Mouse (Mus musculus) ES-E14 (cell line): ENCODE measurements at regions not wholly inside any gene's neighbourhood (a gene's known extent, or its start where the extent isn't known, plus 50 kb on each side); places are given as distances from the start of the nearest gene placed in this dataset.

Source experiments
- DNase-seq: peaks from one replicate; pipeline ENCODE4 v3.0.0-alpha.2; 2013; ENCODE audit warnings: low read depth, low spot score
- H3K27ac ChIP-seq: 2 replicates; pipeline ENCODE4 v1.5.1; 2012; ENCODE audit warnings: low read depth, mild to moderate bottlenecking, low read length, moderate library complexity, mixed read lengths; ENCODE audit not compliant: poor library complexity, insufficient read depth, severe bottlenecking
- H3K36me3 ChIP-seq: 2 replicates; pipeline ENCODE4 v1.6.1; 2012; ENCODE audit warnings: mild to moderate bottlenecking, low read length, moderate library complexity, mixed read lengths; ENCODE audit not compliant: control insufficient read depth, poor library complexity, insufficient read depth, severe bottlenecking
- H3K4me1 ChIP-seq, 2 experiments: fragments of 150-350 bp in 1 of 2; sonication (generic) in 1 of 2; 2 replicates each; pipeline ENCODE4 v1.6.1; 2012; ENCODE audit warnings: low read length in 2 of 2, mild to moderate bottlenecking in 1 of 2, mixed read lengths in 1 of 2; ENCODE audit not compliant: control insufficient read depth in 2 of 2, insufficient read depth in 2 of 2, poor library complexity in 1 of 2
- H3K4me3 ChIP-seq, 2 experiments: fragments of 150-350 bp in 1 of 2; sonication (generic) in 1 of 2; 2 replicates each; pipeline ENCODE4 v1.5.1; 2012; ENCODE audit warnings: low read length in 2 of 2, low read depth in 1 of 2, mild to moderate bottlenecking in 1 of 2, mixed read lengths in 1 of 2; ENCODE audit not compliant: insufficient read depth in 1 of 2, poor library complexity in 1 of 2, severe bottlenecking in 1 of 2
- H3K9ac ChIP-seq: 2 replicates; pipeline ENCODE4 v1.6.1; 2012; ENCODE audit warnings: low read depth, mild to moderate bottlenecking, low read length, mixed read lengths; ENCODE audit not compliant: poor library complexity, insufficient read depth, severe bottlenecking
- H3K9me3 ChIP-seq: fragments of 150-350 bp; sonication (generic); 2 replicates; pipeline ENCODE4 v1.6.1; 2012; ENCODE audit warnings: low read depth, mild to moderate bottlenecking, low read length; ENCODE audit not compliant: control insufficient read depth, insufficient read depth
- CHD2 ChIP-seq: IDR thresholded peaks from 2 replicates; pipeline ENCODE4 v1.6.1; 2014; ENCODE audit warnings: mild to moderate bottlenecking, low read depth, low read length, inconsistent platforms
- HCFC1 ChIP-seq: IDR thresholded peaks from 2 replicates; pipeline ENCODE4 v1.6.1; 2012; ENCODE audit warnings: low read length, inconsistent platforms, borderline replicate concordance; ENCODE audit not compliant: insufficient read depth
- MAFK ChIP-seq: IDR thresholded peaks from 2 replicates; pipeline ENCODE4 v1.6.1; 2014; ENCODE audit warnings: mild to moderate bottlenecking, low read depth, low read length, inconsistent platforms; ENCODE audit not compliant: insufficient read depth
- ZC3H11A ChIP-seq: IDR thresholded peaks from 2 replicates; pipeline ENCODE4 v1.6.1; 2012; ENCODE audit warnings: low read depth, mild to moderate bottlenecking, inconsistent platforms, low read length, borderline replicate concordance
- ZNF384 ChIP-seq: IDR thresholded peaks from 2 replicates; pipeline ENCODE4 v1.6.1; 2012; ENCODE audit warnings: low read depth, low read length, inconsistent platforms
- in situ Hi-C, 2 experiments: fragments of 600-800 bp; cut with MboI; formaldehyde crosslinking; loops; one replicate each; pipeline ENCODE4 v1.15.1; 2025; ENCODE audit warnings: low sequenced_read_pairs in 2 of 2, inconsistent platforms in 1 of 2; ENCODE audit not compliant: unreplicated experiment in 2 of 2

GRCm38 (mm10) chr10:84036131-84036877, 313.6 kb downstream of the 1500009L16Rik start:
- DNase-seq = no peak
- no peak overlapping the region for H3K4me3 ChIP-seq
- no peaks in the 10 kb centered on the region for H3K4me1 ChIP-seq
- no peak overlapping the region for H3K9ac ChIP-seq
- no peaks in the 10 kb centered on the region for H3K36me3 ChIP-seq
- H3K27ac ChIP-seq = no peak overlapping the region
- in situ Hi-C loops = no loop called here
- TF ChIP-seq MAFK (no peak), HCFC1 (no peak), ZNF384 (no peak), CHD2 (no peak), ZC3H11A (no peak)
- H3K9me3 ChIP-seq = no peaks in the 10 kb centered on the region

- no peaks in the 10 kb centered on the region for H3K36me3 ChIP-seq
- no peak overlapping the region for H3K4me3 ChIP-seq
- TF ChIP-seq MAFK (no peak), ZC3H11A (no peak), HCFC1 (no peak), ZNF384 (no peak), CHD2 (no peak)
- no peaks in the 10 kb centered on the region for H3K9me3 ChIP-seq
- in situ Hi-C loops = no loop called here
- no peak overlapping the region for H3K9ac ChIP-seq
- H3K27ac ChIP-seq = no peak overlapping the region
- DNase-seq = no peak
- H3K4me1 ChIP-seq = no peaks in the 10 kb centered on the region
These were observed 326.0 kb downstream of the 1500009L16Rik start for GRCm38 (mm10) chr10:84048706-84049105.

GRCm38 (mm10) chr10:84052696-84053095, 330.0 kb downstream of the 1500009L16Rik start:
- TF ChIP-seq MAFK = no peak
- no peak for TF ChIP-seq HCFC1
- TF ChIP-seq ZC3H11A = no peak
- TF ChIP-seq CHD2 = no peak
- no peak for TF ChIP-seq ZNF384
- in situ Hi-C loops = no loop called here
- H3K36me3 ChIP-seq = no peaks in the 10 kb centered on the region

GRCm38 (mm10) chr10:84054551-84055336, 332.1 kb downstream of the 1500009L16Rik start:
- in situ Hi-C loops = no loop called here
- no peak for DNase-seq
- TF ChIP-seq ZC3H11A = no peak
- TF ChIP-seq CHD2 = no peak
- no peak for TF ChIP-seq ZNF384
- no peak for TF ChIP-seq MAFK
- no peak overlapping the region for H3K4me3 ChIP-seq
- no peaks in the 10 kb centered on the region for H3K36me3 ChIP-seq
- H3K4me1 ChIP-seq = peaks cover 0 to 5% of the 10 kb centered on the region in 2 experiments; a peak in 1 of 4 replicates
- no peak overlapping the region for H3K9ac ChIP-seq
- H3K27ac ChIP-seq = no peak overlapping the region
- no peaks in the 10 kb centered on the region for H3K9me3 ChIP-seq

More at GRCm38 (mm10) chr10:84052696-84053095, 330.0 kb downstream of the 1500009L16Rik start:
- H3K27ac ChIP-seq = no peak overlapping the region
- no peak for DNase-seq
- H3K9ac ChIP-seq = no peak overlapping the region
- H3K4me1 ChIP-seq = peaks cover 0 to 5% of the 10 kb centered on the region in 2 experiments; a peak in 1 of 4 replicates
- H3K9me3 ChIP-seq = no peaks in the 10 kb centered on the region
- H3K4me3 ChIP-seq = no peak overlapping the region
